Mouse (Mus musculus): ENCODE data around the gene Chmp2a. TPM values are rescaled to one million over a fixed set of nuclear protein-coding genes. Genes with fewer than 3 reads are reported as not detected.
A peak's percentile ranks its signal among the peaks of the same experiment; 100 is the strongest.
"Not testable (repeated sequence)": the region's sequence is repeated elsewhere in the genome, so short reads cannot be mapped to it uniquely, and the experiment has no call there.

Gene Chmp2a
- 128 TPM for polyA plus RNA-seq (2012; fragmentation: generic; extraction: Trizol)
- long read RNA-seq, experiment 1, transcript Chmp2a-203 (6 exons, 930 nt) = minor isoform, 24 of 166 reads
- long read RNA-seq, experiment 1, transcript Chmp2a-201 (6 exons, 949 nt) = major isoform, 93 of 166 reads
- long read RNA-seq, experiment 1, partial matches to known transcripts = 33 of 166 reads
- long read RNA-seq, experiment 1, other reads (novel, unspliced or antisense) = 10 of 166 reads
- long read RNA-seq, experiment 2, transcript Chmp2a-201 (6 exons, 949 nt) = major isoform, 14 of 25 reads
- long read RNA-seq, experiment 2, partial matches to known transcripts = 7 of 25 reads
- long read RNA-seq, experiment 2, other reads (novel, unspliced or antisense) = 2 of 25 reads

GRCm38 (mm10) chr7:13034148-13034977 lies at the start of gene Chmp2a:
Chmp2a (minus strand) TSS chr7:13034807.
- peak; percentile 45 for TF ChIP-seq MAX (IDR thresholded peaks at IDR 0.05)
- TF ChIP-seq CEBPB (IDR thresholded peaks at IDR 0.05; ENCODE audit: low read depth) = no peak
- no peak for TF ChIP-seq MYOG (IDR thresholded peaks at IDR 0.05; ENCODE audit: control insufficient read depth, extremely low read depth, insufficient read length)
- no peak for TF ChIP-seq USF1 (IDR thresholded peaks at IDR 0.05; ENCODE audit: low read depth)
- peaks cover 57% of the 10 kb centered on the region for H3K36me3 ChIP-seq (ENCODE audit: control insufficient read depth, insufficient read depth)

GRCm38 (mm10) chr7:13072293-13072692 lies 37.7 kb upstream of the Chmp2a start:
- TF ChIP-seq MYOD1 (IDR thresholded peaks at IDR 0.05; ENCODE audit: control insufficient read depth, insufficient read length, low read depth) (no peak), MAX (IDR thresholded peaks at IDR 0.05) (no peak)
- no peaks in the 10 kb centered on the region for H3K27me3 ChIP-seq (ENCODE audit: control insufficient read depth, insufficient read depth, insufficient read length)
- H3K79me2 ChIP-seq (ENCODE audit: control insufficient read depth, insufficient read depth) = no peaks in the 10 kb centered on the region
- no peaks in the 10 kb centered on the region for H3K36me3 ChIP-seq (ENCODE audit: control insufficient read depth, insufficient read depth)
- no peak overlapping the region for H3K4me3 ChIP-seq (ENCODE audit: insufficient read depth, poor library complexity, severe bottlenecking)
- no peak overlapping the region for H3ac ChIP-seq (ENCODE audit: control insufficient read depth, insufficient read length, low read depth)
- no peaks in the 10 kb centered on the region for H3K79me3 ChIP-seq (ENCODE audit: low read depth)

More at GRCm38 (mm10) chr7:13034148-13034977, at the start of gene Chmp2a:
- Histone ChIP-seq H3K79me2 (ENCODE audit: control insufficient read depth, insufficient read depth) (peaks cover 34% of the 10 kb centered on the region), H3ac (ENCODE audit: control insufficient read depth, insufficient read length, low read depth) (peak within 1 kb of the TSS; percentile 56), H3K4me3 (ENCODE audit: insufficient read depth, poor library complexity, severe bottlenecking) (peak within 1 kb of the TSS; percentile 46), H3K79me3 (ENCODE audit: low read depth) (peaks cover 19% of the 10 kb centered on the region), H3K27me3 (ENCODE audit: control insufficient read depth, insufficient read depth, insufficient read length) (no peaks in the 10 kb centered on the region)

GRCm38 (mm10) chr7:13063399-13063798 lies 28.8 kb upstream of the Chmp2a start:
- not testable (repeated sequence) for H3ac ChIP-seq (ENCODE audit: control insufficient read depth, insufficient read length, low read depth); H3K79me3 ChIP-seq (ENCODE audit: low read depth); H3K27me3 ChIP-seq (ENCODE audit: control insufficient read depth, insufficient read depth, insufficient read length); H3K4me3 ChIP-seq (ENCODE audit: insufficient read depth, poor library complexity, severe bottlenecking); H3K36me3 ChIP-seq (ENCODE audit: control insufficient read depth, insufficient read depth); H3K79me2 ChIP-seq (ENCODE audit: control insufficient read depth, insufficient read depth)

GRCm38 (mm10) chr7:13059536-13059935 lies 24.9 kb upstream of the Chmp2a start:
- TF ChIP-seq USF1 (IDR thresholded peaks at IDR 0.05; ENCODE audit: low read depth) (no peak), CTCF (IDR thresholded peaks at IDR 0.05; ENCODE audit: control insufficient read depth, insufficient read depth, insufficient read length) (no peak), MYOD1 (IDR thresholded peaks at IDR 0.05; ENCODE audit: control insufficient read depth, insufficient read length, low read depth) (no peak), FOSL1 (IDR thresholded peaks at IDR 0.05; ENCODE audit: insufficient read depth, low read length, poor library complexity, severe bottlenecking) (no peak)
- peaks cover 3% of the 10 kb centered on the region for H3K27me3 ChIP-seq (ENCODE audit: control insufficient read depth, insufficient read depth, insufficient read length)
- no peaks in the 10 kb centered on the region for H3K79me2 ChIP-seq (ENCODE audit: control insufficient read depth, insufficient read depth)
- H3K36me3 ChIP-seq (ENCODE audit: control insufficient read depth, insufficient read depth) = no peaks in the 10 kb centered on the region
- no peaks in the 10 kb centered on the region for H3K79me3 ChIP-seq (ENCODE audit: low read depth)
- no peak overlapping the region for H3K4me3 ChIP-seq (ENCODE audit: insufficient read depth, poor library complexity, severe bottlenecking)
- H3ac ChIP-seq (ENCODE audit: control insufficient read depth, insufficient read length, low read depth) = no peak overlapping the region

GRCm38 (mm10) chr7:13056913-13057700 lies 22.5 kb upstream of the Chmp2a start:
- no peak overlapping the region for H3ac ChIP-seq (ENCODE audit: control insufficient read depth, insufficient read length, low read depth)
- TF ChIP-seq USF1 (IDR thresholded peaks at IDR 0.05; ENCODE audit: low read depth) = no peak
- TF ChIP-seq FOSL1 (IDR thresholded peaks at IDR 0.05; ENCODE audit: insufficient read depth, low read length, poor library complexity, severe bottlenecking) = no peak
- no peak for TF ChIP-seq MYOG (IDR thresholded peaks at IDR 0.05; ENCODE audit: control insufficient read depth, extremely low read depth, insufficient read length)
- no peak for TF ChIP-seq CTCF (IDR thresholded peaks at IDR 0.05; ENCODE audit: control insufficient read depth, insufficient read depth, insufficient read length)
- no peak for TF ChIP-seq MAX (IDR thresholded peaks at IDR 0.05)
- TF ChIP-seq MYOD1 (IDR thresholded peaks at IDR 0.05; ENCODE audit: control insufficient read depth, insufficient read length, low read depth) = no peak
- no peak for TF ChIP-seq CEBPB (IDR thresholded peaks at IDR 0.05; ENCODE audit: low read depth)
- no peak overlapping the region for H3K4me3 ChIP-seq (ENCODE audit: insufficient read depth, poor library complexity, severe bottlenecking)
- H3K36me3 ChIP-seq (ENCODE audit: control insufficient read depth, insufficient read depth) = no peaks in the 10 kb centered on the region
- H3K79me3 ChIP-seq (ENCODE audit: low read depth) = no peaks in the 10 kb centered on the region
- peaks cover 3% of the 10 kb centered on the region for H3K27me3 ChIP-seq (ENCODE audit: control insufficient read depth, insufficient read depth, insufficient read length)
- no peaks in the 10 kb centered on the region for H3K79me2 ChIP-seq (ENCODE audit: control insufficient read depth, insufficient read depth)
